Mouse (Mus musculus) adrenal gland, adult (tissue): ENCODE results near the gene Dhdh.
"Not testable (repeated sequence)": the region's sequence is repeated elsewhere in the genome, so short reads cannot be mapped to it uniquely, and the experiment has no call there.

ENCODE experiments used
- DNase-seq, 2 experiments: peaks; one replicate each; pipeline ENCODE4 v3.0.0; 2022 to 2023; ENCODE audit warnings: low spot score in 1 of 2; ENCODE audit not compliant: inconsistent age in 2 of 2

Gene Dhdh

DNA sequence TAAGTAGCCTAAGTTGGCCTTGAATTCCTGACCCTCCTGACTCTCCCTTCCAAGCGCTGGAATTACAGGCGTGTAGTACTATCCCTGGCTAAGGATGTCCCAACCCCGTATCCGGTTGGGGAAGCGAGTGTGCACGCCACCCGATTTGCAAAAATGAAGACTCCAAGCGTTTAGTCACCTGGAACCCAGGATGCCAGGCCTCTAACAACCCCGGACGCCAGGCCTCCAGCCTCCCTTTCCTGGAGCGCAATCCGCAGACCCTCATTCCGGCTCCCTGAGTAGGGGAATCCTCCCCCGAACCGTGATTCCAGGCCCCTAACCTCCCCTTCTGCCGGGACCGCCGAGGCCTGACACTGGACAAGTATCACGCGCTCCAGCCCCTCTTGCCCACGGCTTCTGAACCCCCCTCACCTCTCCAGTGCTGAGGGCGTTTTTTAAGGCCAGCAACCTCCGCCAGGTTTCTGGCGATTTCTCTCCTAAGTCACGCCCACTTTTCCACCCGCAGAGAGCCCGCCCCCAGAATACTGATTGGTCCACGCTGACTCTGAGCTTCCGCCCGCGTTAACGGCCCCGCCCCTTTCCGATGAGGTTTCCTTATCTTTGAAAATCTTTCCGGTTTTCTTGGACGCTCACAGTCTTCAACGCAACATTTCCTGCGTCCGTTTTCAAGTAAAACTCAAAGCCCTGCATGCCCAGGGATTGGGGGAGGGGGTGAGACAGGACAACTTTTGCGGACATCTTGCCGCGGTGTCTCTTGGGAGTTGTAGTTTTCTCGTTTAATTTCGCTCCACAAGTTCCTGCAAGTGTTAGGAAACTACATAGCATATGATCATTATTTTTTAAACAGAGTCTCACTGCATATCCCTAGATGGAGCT, 21.5 kb upstream of the Dhdh start, which contains the start of gene Nucb1:
Gene Nucb1, minus strand, starts transcription at position 495 of the 876 bp plus-strand sequence.
- peak; percentile 94 to 99 for DNase-seq

GRCm38 (mm10) chr7:45509181-45509882, 20.7 kb upstream of the Dhdh start:
- no peak for DNase-seq

DNA sequence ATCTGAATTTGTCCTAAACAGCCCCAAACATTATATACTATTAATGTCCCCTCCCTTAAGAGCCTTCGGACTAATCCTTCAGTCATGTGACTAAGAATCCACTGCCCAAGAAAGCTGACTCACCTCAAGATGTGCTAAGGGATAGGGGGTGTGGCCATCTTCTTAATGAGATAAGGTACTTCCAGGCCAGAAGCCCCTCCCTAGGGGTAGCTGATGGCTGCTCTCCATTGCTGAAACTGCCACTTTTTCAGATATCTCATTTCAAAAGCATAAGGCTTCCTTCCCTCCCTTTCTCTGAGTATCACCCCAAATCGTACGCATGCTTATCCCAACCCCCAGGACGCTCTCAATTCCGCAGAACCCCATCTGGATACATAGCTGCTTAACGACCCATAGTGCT, 20.0 kb upstream of the Dhdh start:
- DNase-seq: peak in 1 of 2 experiments; percentile 26

- DNase-seq: no peak
Measured at GRCm38 (mm10) chr7:45507583-45507982, 19.0 kb upstream of the Dhdh start.

DNA sequence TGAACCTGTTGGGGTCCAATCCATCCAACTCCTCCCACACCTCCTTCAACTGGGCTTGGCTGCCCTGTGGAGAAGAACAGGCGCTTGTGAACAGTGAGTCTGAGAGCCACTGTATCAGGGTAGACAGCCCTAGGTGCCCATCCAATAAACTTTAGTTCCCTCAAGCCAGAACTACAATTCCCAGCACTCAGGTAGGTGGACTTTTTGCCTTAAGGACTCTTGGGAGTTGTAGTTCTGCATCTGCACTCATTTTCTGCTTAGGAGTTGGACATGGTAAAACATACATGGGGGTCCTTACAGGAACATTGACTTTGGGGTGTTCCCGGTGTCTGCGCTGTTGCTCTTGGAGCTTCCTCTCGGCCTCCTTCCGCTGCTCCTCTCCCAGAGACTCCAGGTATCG, 9.8 kb upstream of the Dhdh start:
- no peak for DNase-seq

- no peak for DNase-seq
Measured at GRCm38 (mm10) chr7:45494548-45494947, 5.9 kb upstream of the Dhdh start.

DNA sequence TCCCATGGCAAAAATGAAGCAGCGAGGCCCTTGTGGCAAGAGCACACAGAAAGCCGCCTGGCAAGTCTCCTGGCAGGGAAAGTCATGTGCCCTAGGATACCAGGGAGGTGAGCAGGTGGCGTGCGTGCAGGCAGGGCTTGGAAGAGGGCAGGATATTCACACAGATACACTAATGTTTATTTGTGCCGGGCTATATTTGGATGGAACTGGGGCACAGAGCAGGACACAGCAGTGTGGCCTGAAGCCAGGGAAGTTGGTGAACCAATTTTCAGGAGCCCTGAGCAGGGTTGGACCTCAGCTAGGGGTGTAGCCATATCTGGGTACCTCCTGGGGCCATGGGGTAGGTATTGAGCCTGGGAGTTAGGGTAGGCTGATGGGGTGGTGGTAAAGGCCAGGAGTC, 4.3 kb upstream of the Dhdh start:
- DNase-seq: no peak

DNA sequence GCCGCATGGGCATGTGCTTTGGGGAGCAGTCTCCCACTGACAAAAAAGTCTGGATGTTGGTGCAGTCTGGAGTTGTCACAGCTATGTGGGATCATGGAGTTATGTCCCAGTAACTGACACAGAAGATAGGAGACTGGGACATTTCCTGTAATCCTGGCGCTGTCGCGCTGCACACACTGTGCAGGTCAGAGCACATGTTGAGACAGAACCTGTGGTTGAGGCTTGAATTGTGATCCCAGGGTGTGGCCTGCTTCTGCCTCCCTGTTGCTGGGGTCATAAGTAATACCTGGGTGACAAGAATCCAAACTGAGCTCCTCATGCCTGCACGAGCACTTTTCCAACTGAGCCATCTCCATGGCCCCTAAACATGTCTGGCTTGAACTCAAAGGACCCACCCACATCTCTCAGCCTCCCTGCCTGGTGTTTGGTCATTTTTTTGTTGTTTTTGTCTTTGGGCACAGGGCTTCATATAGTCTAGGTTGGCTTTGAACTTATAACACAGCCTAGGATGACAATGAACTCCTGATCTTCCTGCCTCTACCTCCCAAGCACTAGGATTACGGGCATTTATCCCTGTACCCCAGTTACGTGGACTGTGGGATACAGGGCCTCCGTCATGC, 3.7 kb upstream of the Dhdh start:
- no peak for DNase-seq

DNA sequence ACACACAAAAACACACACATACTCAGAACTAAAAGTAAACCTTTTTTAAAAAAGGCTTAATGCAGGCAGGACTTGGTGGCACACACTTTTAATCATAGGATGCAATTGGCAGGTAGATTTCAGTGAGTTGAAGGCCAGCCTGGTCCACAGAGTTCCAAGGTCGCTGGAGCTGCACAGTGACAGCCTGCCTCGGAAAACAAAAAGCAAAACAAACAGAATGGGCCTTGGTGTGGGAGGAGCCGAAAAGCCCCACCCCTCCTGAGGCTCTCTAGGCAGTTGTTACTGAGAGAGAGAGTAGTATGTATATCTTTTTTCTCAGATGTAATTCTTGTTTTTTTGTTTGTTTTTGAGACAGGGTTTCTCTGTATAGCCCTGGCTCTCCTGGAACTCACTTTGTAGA, 2.7 kb upstream of the Dhdh start:
- peak; percentile 65 to 83 for DNase-seq

GRCm38 (mm10) chr7:45490822-45491221, 2.2 kb upstream of the Dhdh start:
- peak; percentile 47 to 67 for DNase-seq

DNA sequence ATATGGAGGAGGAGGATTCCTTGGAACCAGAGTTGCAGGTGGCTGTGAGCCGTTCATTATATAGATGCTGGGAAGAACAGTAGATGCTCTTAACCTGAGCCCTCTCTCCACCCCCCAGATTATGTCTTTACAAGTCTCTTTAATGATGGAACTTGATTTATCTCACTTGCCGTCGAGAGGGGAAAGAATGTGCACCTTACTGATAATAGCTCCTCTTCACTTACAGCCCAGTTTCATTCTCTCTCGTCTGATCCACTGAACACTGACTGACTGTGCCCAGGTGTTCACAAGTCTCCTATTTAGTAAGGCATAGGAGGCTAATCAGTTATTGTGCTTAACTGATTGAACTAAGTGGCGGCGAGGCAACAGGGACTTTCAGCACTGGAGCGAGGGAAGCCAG, 973 bp upstream of the Dhdh start:
- no peak for DNase-seq

GRCm38 (mm10) chr7:45487861-45488292, 728 bp downstream of the Dhdh start:
- DNase-seq: peak; percentile 47 to 74

DNA sequence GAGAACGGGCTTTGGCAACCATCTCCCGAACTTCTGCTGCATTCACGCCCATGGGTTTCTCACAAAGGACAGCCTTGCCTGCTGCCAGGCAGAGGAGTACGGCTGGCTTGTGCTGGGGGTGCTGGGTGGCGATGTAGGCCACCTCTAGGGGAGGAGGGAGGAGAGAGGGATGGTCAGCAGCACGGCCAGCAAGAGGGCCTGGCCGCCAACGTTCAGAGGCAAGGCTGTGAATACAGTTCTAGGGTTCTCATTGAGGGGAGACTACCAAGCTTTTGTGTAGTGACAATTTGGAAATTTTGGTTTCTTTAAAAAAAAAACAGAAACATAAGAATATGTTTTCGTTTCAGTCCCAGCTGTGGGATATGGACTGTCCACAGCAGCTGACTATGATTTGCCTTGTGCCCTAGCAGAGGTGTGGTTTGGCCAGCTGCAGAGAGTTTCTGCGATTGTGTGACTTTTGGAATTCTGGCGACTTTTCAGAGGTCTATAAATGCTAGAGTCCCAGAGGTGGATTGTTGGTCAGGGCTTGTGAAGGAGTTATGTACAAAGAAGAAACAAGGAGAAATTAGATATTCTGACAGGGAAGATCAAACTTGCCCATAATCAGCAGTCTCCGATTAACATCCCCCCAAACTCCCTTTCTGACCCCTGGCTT, 1.7 kb downstream of the Dhdh start, which contains the start of gene Gm45808:
Gene Gm45808, minus strand, starts transcription at position 51 of the 655 bp plus-strand sequence.
- no peak for DNase-seq

DNA sequence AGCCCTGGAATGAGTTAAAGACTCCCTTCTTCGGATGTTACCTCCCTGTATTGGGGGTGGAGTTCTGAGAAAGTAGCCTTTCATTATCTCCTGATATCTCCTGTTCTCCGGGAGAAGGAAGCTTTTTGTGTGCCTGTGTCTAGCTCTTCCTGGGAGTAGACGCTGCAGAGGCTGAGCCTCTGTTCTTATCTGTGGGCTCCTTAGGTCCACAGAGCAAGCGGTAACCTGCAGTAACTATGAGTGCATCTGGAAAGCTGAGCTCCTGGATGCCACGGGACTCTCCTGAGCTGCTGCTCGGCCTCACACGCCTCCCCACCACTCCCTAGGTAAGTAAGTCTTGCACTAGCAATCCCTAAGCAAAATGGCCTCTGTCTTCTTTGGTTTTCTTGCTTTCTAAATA, 2.4 kb downstream of the Dhdh start:
- no peak for DNase-seq

GRCm38 (mm10) chr7:45484985-45485384, 3.6 kb downstream of the Dhdh start:
- DNase-seq: peak in 1 of 2 experiments; percentile 78

GRCm38 (mm10) chr7:45482166-45482565, 6.4 kb downstream of the Dhdh start:
- DNase-seq: no peak

DNA sequence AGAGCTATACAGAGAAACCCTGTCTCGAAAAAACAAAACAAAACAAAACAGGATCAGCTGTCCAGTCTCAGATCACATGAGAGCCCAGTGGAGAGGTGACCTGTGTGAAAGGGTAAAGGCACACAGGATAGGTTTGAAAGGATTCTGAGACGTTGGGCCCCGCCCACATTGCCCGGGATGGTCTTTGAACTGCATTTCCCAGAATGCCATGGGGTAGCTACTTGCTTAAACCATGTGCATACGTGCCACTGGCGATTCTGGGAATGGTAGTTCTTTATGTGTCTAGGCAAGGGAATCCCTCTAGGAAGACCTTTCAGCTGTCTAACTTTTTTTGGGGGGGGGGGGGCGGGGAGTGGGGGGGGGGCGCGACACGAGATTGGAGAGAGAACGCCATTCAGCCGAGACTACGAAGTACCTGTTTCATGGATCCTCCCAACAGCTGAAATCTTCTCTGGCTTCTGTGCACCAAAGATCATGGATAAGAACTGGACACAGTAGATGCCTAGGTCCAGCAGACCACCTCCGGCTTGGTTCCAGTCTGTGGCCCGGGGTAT, 7.2 kb downstream of the Dhdh start, which contains the start of gene Tulp2:
Gene Tulp2, plus strand, starts transcription at position 504 of the 554 bp plus-strand sequence.
- DNase-seq: peak; percentile 60 to 82

DNA sequence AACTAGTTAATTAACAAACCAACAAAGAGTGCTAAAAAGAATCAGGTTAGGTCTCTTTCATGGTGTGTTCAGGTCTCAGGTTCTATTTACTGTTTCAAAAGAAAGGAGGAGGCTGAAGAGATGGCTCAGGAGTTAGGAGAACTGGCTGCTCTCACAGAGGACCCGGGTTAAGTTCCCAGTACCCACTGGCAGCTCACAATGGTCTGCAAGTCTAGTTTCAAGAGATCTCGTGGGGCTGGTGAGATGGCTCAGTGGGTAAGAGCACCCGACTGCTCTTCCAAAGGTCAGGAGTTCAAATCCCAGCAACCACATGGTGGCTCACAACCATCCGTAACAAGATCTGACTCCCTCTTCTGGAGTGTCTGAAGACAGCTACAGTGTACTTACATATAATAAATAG, 8.3 kb downstream of the Dhdh start:
- DNase-seq: not testable (repeated sequence)

- DNase-seq: no peak
Measured at GRCm38 (mm10) chr7:45478774-45479173, 9.8 kb downstream of the Dhdh start.

GRCm38 (mm10) chr7:45477003-45477402, 11.6 kb downstream of the Dhdh start:
- DNase-seq: peak; percentile 66 to 87

- peak in 1 of 2 experiments; percentile 5 for DNase-seq
Measured at GRCm38 (mm10) chr7:45476453-45476852, 12.2 kb downstream of the Dhdh start.
